Mouse (Mus musculus) megakaryocyte progenitor cell, adult 5-6 weeks (primary cell): ENCODE data around the gene Wfdc11. TPM values are rescaled to one million over a fixed set of nuclear protein-coding genes. Genes with fewer than 3 reads are reported as not detected.
"Not testable (repeated sequence)": the region's sequence is repeated elsewhere in the genome, so short reads cannot be mapped to it uniquely, and the experiment has no call there.

ENCODE experiments used
- ATAC-seq: replicated peaks from 2 replicates; pipeline ENCODE4 v1.8.0; 2016; ENCODE audit warnings: mild to moderate bottlenecking, moderate TSS enrichment, inconsistent platforms; ENCODE audit not compliant: poor library complexity
- total RNA-seq, 2 experiments: library from RNA; stranded (forward) in 1 of 2; stranded (reverse) in 1 of 2; fragments of 157-497, 149-512 nt in 1 of 2; fragments of 200-1000 nt in 1 of 2; gene quantifications; 2 replicates each; pipeline versions ENCODE4 v1.2.3 to v1.2.4; 2015 to 2017

Gene Wfdc11
- total RNA-seq (2015): not detected in 2 replicates
- total RNA-seq (2017): not detected in 2 replicates

DNA sequence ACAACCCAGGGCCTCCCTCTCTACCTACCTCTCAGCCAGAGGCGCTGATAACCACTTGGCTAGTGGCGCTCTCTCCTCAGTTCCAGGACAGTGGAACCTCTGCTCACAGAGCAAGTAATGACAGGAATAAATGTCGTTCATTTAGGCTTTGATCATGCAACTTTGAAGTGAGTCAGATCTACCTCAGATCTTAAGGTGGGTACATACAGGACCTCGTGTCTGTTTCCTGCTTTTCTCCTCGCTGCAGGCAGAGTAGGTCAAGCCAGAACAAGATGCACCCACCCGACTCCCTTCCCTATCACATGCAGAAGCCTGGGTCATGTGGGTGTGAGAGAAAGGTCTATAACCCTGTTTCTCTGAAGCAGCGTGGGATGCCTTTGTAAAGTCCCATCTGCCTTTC, at the start of gene Wfdc11:
Gene Wfdc11, minus strand, starts transcription at position 101 of the 400 bp plus-strand sequence.
- ATAC-seq: no peak

DNA sequence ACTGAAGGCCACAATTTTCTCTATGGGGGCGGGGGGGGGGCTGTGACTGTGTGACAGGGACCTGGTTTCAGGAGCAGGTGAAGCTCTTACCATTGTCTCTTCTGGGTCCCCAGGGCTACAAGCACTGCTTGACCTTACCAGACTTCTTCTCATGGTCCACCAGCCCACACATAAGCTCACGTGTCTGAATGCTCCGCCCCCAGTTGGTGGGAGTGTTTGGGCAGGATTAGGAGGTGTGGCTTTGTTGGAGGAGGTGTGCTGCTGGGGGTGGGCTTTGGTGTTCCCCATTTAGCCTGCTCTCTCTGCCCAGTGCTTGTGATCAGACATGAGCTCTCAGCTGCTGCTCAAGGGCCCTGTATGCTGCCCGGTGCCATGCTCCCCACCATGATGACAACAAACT, 49.4 kb upstream of the Wfdc11 start:
- no peak for ATAC-seq

DNA sequence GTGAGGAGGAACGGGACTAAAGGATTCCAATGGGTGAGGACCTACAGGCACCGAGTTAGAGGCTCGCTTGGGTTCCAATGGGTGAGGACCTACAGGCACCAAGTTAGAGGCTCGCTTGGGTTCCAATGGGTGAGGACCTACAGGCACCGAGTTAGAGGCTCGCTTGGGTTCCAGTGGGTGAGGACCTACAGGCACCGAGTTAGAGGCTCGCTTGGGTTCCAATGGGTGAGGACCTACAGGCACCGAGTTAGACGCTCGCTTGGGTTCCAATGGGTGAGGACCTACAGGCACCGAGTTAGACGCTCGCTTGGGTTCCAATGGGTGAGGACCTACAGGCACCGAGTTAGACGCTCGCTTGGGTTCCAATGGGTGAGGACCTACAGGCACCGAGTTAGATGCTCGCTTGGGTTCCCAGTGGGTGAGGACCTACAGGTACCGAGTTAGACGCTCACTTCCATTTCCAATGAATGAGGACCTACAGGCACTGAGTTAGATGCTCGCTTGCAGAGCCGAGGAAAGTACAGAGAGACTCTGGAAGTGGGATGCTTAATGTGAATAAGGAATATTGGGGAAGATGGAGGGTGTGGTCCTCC, 42.4 kb upstream of the Wfdc11 start:
- not testable (repeated sequence) for ATAC-seq

GRCm38 (mm10) chr2:164715005-164715404, 41.1 kb upstream of the Wfdc11 start, which contains the start of gene Spint5:
Gene Spint5, plus strand, starts transcription at chr2:164715305.
- no peak for ATAC-seq

DNA sequence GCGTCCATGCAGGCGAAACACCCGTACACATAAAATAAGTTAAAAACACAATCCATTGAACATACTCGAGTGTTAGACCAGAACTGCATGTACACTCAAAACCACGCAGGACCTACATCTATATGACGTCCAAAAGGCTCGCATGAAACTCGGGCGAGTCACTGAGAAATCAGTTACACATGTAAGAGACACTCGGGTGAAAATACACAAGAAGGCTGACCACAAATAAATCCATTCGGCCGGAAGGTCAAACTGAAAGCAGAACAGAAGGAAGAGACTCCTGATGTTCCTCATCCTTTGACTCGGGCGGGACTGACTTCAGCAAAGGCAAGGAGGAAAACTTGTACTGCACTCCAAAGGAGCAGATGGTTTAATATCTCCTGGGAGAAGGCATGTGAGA, 32.1 kb upstream of the Wfdc11 start:
- no peak for ATAC-seq

- no peak for ATAC-seq
These were observed 31.4 kb upstream of the Wfdc11 start for GRCm38 (mm10) chr2:164705328-164705727.

DNA sequence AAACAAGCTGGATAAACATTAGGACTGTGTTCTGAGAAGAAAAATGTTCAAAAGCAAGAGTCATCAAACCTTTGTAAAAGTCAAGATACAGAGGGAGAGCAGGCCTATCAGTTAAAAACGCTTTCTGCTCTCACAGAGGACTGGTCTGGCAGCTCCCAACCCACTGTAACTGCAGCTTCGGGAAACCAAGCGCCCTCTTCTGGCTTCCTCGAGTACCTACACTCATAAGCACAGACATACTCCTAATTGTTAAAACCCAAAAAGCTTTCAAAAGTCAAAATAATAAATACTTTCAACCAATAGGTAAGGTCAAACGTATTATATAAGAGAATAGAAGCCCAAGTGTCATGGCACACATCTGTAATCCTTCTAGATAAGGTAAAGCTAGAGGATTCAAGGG, 30.3 kb upstream of the Wfdc11 start:
- no peak for ATAC-seq

- no peak for ATAC-seq
These were observed 27.9 kb upstream of the Wfdc11 start for GRCm38 (mm10) chr2:164701761-164702160.

GRCm38 (mm10) chr2:164700959-164701358, 27.1 kb upstream of the Wfdc11 start:
- ATAC-seq: no peak

DNA sequence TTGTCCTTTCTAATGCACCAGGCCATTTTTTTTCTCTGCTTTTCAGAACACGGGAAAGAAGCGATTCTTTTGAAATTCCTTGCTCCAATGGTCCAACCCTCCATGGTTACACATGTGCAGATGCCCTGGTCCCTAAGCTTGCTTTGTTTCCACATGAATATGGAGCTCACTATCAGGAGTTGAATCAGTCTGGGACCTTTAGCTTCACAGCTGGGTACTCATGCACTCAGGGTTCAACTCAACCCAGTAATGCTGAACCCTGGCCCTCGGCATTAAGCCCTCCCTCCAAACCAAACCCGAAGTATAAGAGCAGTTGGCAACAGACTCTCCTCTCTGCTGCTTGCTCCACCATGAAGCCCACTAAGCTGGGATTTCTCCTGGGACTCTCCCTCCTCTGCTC, 24.3 kb upstream of the Wfdc11 start, which contains the start of gene Spint4:
Gene Spint4, plus strand, starts transcription at position 301 of the 400 bp plus-strand sequence.
- no peak for ATAC-seq

GRCm38 (mm10) chr2:164684807-164685206, 10.9 kb upstream of the Wfdc11 start, which contains the start of gene Wfdc13:
Gene Wfdc13, plus strand, starts transcription at chr2:164685107.
- no peak for ATAC-seq

DNA sequence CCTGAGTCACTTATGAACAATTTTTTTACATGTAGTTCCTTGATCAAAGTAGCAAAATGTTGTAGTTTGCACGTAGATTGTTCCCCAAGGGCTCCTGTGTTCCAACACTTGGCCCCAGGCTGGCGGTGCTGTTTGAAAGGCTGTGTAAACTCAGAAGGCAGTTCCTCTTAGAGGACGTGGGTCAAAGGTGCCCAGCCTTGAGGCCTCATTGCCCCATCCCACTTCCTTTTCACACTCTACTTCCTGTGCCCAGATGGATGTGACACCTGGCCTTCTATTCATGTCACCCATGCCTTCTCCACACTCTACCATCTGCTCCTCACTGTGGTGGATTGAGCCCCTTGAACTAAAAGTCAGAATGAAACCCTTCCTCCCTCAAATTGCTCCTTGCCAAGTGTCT, 6.0 kb upstream of the Wfdc11 start:
- peak; percentile 58 for ATAC-seq

DNA sequence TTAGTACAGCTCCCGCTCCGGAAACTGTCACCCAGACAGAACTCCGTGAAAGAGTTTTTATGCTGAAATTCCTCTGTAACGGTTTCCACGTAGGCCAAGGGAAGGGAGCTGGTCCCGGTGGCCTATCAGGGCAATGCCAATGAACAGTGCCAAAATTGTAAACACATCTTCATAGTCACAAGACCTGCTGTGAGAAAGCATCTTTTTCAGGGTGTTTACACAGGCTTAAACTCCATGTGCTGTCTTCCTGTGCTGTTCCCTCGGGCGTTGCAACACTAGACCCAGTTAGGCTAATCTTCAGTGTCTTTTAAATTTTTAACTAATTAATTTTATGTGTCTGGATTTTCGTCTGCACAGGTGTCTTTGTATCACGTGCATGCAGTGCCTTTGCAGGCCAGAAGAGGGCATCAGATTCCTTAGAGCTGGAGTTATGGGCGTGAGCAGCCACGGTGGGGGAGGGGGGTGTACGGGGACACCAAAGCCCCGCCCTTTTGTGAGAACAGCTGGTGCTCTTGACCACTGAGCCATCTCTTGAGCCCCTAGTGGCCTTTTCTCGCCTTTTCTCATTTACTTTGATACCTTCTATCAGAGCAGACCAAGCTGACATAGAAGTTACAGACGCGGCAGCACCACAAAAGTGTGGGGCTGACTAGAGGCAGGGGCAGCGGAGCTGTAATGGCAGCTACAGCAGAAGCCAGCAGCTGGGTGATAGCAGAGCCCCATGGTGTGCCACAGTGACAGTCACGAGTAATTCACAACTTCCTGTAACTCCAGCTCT, 5.2 kb upstream of the Wfdc11 start:
- ATAC-seq: peak; percentile 89

- peak; percentile 26 for ATAC-seq
These were observed 3.2 kb upstream of the Wfdc11 start for GRCm38 (mm10) chr2:164676916-164677685.

GRCm38 (mm10) chr2:164676103-164676502, 2.2 kb upstream of the Wfdc11 start:
- no peak for ATAC-seq

DNA sequence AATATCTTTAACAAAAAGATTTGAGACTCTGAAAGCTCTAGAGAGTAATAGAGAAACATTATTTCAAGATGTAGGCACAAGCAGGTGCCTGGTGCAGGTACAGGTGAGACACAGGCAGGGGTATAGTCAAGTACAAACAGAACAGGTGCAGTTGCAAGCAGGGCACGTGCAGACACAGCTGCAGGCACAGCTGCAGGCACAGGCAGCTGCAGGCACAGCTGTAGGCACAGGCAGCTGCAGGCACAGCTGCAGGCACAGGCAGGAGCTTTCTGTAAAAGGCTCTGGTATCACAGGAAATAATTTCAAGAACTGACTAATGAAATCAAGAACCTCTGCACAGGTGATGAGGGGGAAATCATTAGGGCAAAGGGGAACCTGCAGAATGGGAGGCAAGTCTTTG, 2.9 kb downstream of the Wfdc11 start:
- no peak for ATAC-seq

DNA sequence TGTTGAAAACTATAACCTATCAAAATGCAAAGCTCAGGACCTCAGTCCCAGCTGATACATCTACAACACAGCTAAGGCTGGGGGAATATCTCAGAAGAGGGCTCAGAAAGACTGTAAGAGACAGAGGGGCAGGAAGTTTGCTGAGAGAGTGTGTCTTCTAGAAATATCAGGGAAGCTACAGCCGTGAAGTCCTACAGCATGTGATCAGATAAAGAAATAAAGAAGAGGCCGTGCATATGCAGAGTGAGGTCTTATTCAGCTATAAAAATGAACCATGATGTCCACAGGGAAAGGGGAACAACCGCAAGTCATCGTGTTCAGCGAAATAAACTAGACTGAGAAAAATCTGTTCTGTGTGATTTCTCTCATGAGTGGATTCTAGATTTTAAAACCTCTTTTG, 3.6 kb downstream of the Wfdc11 start:
- ATAC-seq: no peak

DNA sequence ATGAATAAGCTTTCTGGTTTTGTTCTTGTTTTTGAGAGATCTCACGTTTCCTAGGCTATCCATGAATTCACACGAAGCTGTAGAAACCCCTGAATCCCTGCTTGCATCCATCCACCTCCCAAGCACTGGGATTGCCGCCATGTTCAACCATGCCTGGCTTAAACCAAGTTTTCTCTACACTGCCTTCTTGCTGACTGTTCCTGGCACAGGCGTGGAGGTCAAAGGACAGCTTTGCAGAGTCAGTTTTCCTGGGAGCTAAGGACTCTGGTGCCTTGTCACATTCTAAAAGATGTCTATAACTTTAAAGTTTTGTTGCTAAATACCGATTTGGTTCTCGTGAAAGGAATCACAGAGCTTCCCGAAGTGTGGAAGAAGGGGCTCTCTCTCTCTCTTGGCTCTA, 9.0 kb downstream of the Wfdc11 start:
- no peak for ATAC-seq

DNA sequence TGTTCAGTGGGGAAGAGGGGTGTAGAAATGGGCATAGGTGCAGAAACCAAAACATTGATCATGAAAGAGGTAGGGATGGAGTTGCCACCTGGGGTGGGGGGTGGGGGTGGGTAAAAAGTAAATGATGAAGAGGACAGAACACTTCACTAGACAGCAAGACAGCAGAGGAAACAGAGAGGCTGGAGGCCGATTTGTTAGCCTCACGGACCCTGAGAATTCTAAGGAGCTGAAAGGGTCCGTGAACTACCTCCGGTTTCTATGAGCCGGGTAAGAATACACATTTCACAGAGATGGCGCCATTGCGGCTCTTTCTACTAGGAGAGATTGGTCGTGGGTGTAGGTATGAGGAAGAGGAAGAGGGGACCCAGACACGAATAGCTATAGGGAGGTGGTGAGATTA, 17.4 kb downstream of the Wfdc11 start, which contains the start of gene Wfdc9:
Gene Wfdc9, minus strand, starts transcription at position 101 of the 400 bp plus-strand sequence.
- no peak for ATAC-seq

DNA sequence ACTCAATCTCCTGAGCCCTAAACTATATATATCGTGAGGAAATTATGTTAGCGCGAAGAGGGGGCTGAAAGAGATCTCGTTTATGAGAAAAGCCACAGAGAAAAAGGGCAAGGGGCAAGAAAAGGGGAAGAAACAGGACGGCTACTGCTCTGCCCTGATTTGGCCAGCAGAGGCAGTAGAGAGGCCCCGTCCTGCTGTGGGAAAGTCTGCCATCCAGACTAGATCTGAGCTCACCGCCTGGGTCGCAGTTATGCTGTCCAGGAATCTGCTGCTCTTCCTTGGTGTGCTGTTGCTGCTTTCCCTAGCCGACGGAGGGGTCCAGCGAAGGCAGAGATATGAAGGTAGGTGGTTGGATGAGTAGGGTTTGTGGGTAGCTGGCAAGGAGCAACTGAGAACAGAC, 18.0 kb downstream of the Wfdc11 start, which contains the start of gene Wfdc10:
Gene Wfdc10, plus strand, starts transcription at position 189 of the 400 bp plus-strand sequence.
- peak; percentile 95 for ATAC-seq
